Mouse (Mus musculus) hindbrain, embryonic 10.5 days (tissue): Measurements from ENCODE around the gene Tmem131. TPM values are rescaled to one million over a fixed set of nuclear protein-coding genes. Genes with fewer than 3 reads are reported as not detected.

Experiments used
- DNase-seq: peaks from one replicate; pipeline ENCODE4 v3.0.0-alpha.2; 2017; ENCODE audit warnings: low spot score
- H3K27ac ChIP-seq: fragments of 300-500 bp; sonication (generic); 2 replicates; pipeline ENCODE4 v1.5.1; 2016; ENCODE audit warnings: mild to moderate bottlenecking, moderate library complexity
- H3K27me3 ChIP-seq: fragments of 300-500 bp; sonication (generic); 2 replicates; pipeline ENCODE4 v1.6.1; 2016; ENCODE audit warnings: mild to moderate bottlenecking; ENCODE audit not compliant: poor library complexity, insufficient read depth, severe bottlenecking
- H3K36me3 ChIP-seq: fragments of 300-500 bp; sonication (generic); 2 replicates; pipeline ENCODE4 v1.6.1; 2016; ENCODE audit warnings: mild to moderate bottlenecking, moderate library complexity
- H3K4me1 ChIP-seq: fragments of 300-500 bp; sonication (generic); replicated peaks from 2 replicates; pipeline ENCODE4 v1.6.1; 2016; ENCODE audit warnings: mild to moderate bottlenecking
- H3K4me3 ChIP-seq: fragments of 300-500 bp; sonication (generic); 2 replicates; pipeline ENCODE4 v1.5.1; 2016; ENCODE audit warnings: mild to moderate bottlenecking, moderate library complexity
- H3K9me3 ChIP-seq: fragments of 300-500 bp; sonication (generic); 2 replicates; pipeline ENCODE4 v1.6.1; 2016; ENCODE audit warnings: mild to moderate bottlenecking, moderate library complexity
- WGBS: fragments of 180-500 bp; shearing (Covaris S2); methylation state at CpG from one replicate; pipeline ENCODE4 v1.1.7; 2016; 5-methylcytosine and 5-hydroxymethylcytosine counted together
- polyA plus RNA-seq: library from polyadenylated mRNA; unstranded; fragments of >200 nt; fragmentation: Nextera tagmentation; extraction: Ambion mirVana; gene quantifications from 2 replicates; pipeline ENCODE4 v1.2.1, GENCODE M21; 2016

The Tmem131 gene
- polyA plus RNA-seq, 1 experiment from 2014 or later: 12.7 TPM

GRCm38 (mm10) chr1:36854198-36854765, 89.2 kb downstream of the Tmem131 start:
- Histone ChIP-seq H3K27ac (no peak overlapping the region), H3K4me1 (0 out of 2 replicates have a peak, but pooled peaks cover 3% of the 10 kb centered on the region), H3K36me3 (peaks cover 11% of the 10 kb centered on the region), H3K27me3 (no peaks in the 10 kb centered on the region), H3K4me3 (no peak overlapping the region), H3K9me3 (no peaks in the 10 kb centered on the region)
- DNase-seq: no peak
- 78% methylated on average over 10 of the region's 10 CpGs for WGBS

GRCm38 (mm10) chr1:36852085-36852484, 91.4 kb downstream of the Tmem131 start:
- Histone ChIP-seq H3K27ac (no peak overlapping the region), H3K4me1 (0 out of 2 replicates have a peak, but pooled peaks cover 3% of the 10 kb centered on the region), H3K9me3 (no peaks in the 10 kb centered on the region), H3K36me3 (peaks cover 17% of the 10 kb centered on the region), H3K4me3 (no peak overlapping the region), H3K27me3 (no peaks in the 10 kb centered on the region)
- 84% methylated on average over 6 of the region's 6 CpGs for WGBS
- no peak for DNase-seq

GRCm38 (mm10) chr1:36851392-36851791, 92.1 kb downstream of the Tmem131 start:
- DNase-seq: no peak
- no peak overlapping the region for H3K27ac ChIP-seq
- WGBS: 89% methylated on average over 4 of the region's 4 CpGs
- no peaks in the 10 kb centered on the region for H3K9me3 ChIP-seq
- H3K36me3 ChIP-seq: peaks cover 23% of the 10 kb centered on the region
- H3K4me1 ChIP-seq: 0 out of 2 replicates have a peak, but pooled peaks cover 3% of the 10 kb centered on the region
- H3K4me3 ChIP-seq: no peak overlapping the region
- H3K27me3 ChIP-seq: no peaks in the 10 kb centered on the region

GRCm38 (mm10) chr1:36848036-36848435, 95.4 kb downstream of the Tmem131 start:
- no peak overlapping the region for H3K4me3 ChIP-seq
- no peak for DNase-seq
- WGBS: 79% methylated on average over 1 of the region's 1 CpGs
- no peak overlapping the region for H3K27ac ChIP-seq
- H3K27me3 ChIP-seq: no peaks in the 10 kb centered on the region
- H3K4me1 ChIP-seq: peaks cover 8% of the 10 kb centered on the region
- no peaks in the 10 kb centered on the region for H3K9me3 ChIP-seq
- H3K36me3 ChIP-seq: peaks cover 18% of the 10 kb centered on the region; the same call in 1 of the 2 replicates

- 91% methylated on average over 8 of the region's 8 CpGs for WGBS
Observed at GRCm38 (mm10) chr1:36847276-36847675, 96.2 kb downstream of the Tmem131 start.

GRCm38 (mm10) chr1:36845031-36845430, 98.4 kb downstream of the Tmem131 start:
- no peak overlapping the region for H3K4me3 ChIP-seq
- peaks cover 8% of the 10 kb centered on the region for H3K4me1 ChIP-seq

More at GRCm38 (mm10) chr1:36847276-36847675, 96.2 kb downstream of the Tmem131 start:
- Histone ChIP-seq H3K27me3 (no peaks in the 10 kb centered on the region), H3K36me3 (peaks cover 18% of the 10 kb centered on the region; the same call in 1 of the 2 replicates), H3K4me1 (peaks cover 8% of the 10 kb centered on the region), H3K9me3 (no peaks in the 10 kb centered on the region), H3K4me3 (no peak overlapping the region), H3K27ac (no peak overlapping the region)
- DNase-seq: no peak

GRCm38 (mm10) chr1:36841806-36842205, 101.7 kb downstream of the Tmem131 start:
- no peak for DNase-seq
- Histone ChIP-seq H3K9me3 (no peaks in the 10 kb centered on the region), H3K27me3 (no peaks in the 10 kb centered on the region), H3K27ac (no peak overlapping the region), H3K4me3 (no peak overlapping the region), H3K36me3 (peaks cover 45% of the 10 kb centered on the region), H3K4me1 (peaks cover 8% of the 10 kb centered on the region)
- WGBS: 80% methylated on average over 1 of the region's 1 CpGs

More at GRCm38 (mm10) chr1:36845031-36845430, 98.4 kb downstream of the Tmem131 start:
- no peak for DNase-seq
- Histone ChIP-seq H3K27ac (no peak overlapping the region), H3K9me3 (no peaks in the 10 kb centered on the region), H3K27me3 (no peaks in the 10 kb centered on the region), H3K36me3 (peaks cover 26% of the 10 kb centered on the region)
- 28% methylated on average over 5 of the region's 5 CpGs for WGBS

- WGBS: 92% methylated on average over 2 of the region's 2 CpGs
- Histone ChIP-seq H3K4me1 (peaks cover 8% of the 10 kb centered on the region), H3K27me3 (no peaks in the 10 kb centered on the region), H3K36me3 (peaks cover 46% of the 10 kb centered on the region), H3K27ac (no peak overlapping the region), H3K4me3 (no peak overlapping the region), H3K9me3 (no peaks in the 10 kb centered on the region)
- no peak for DNase-seq
Observed at GRCm38 (mm10) chr1:36840959-36841358, 102.5 kb downstream of the Tmem131 start.

GRCm38 (mm10) chr1:36839858-36840257, 103.6 kb downstream of the Tmem131 start:
- peaks cover 2% of the 10 kb centered on the region for H3K4me1 ChIP-seq
- no peak overlapping the region for H3K4me3 ChIP-seq
- H3K27me3 ChIP-seq: no peaks in the 10 kb centered on the region
- peaks cover 54% of the 10 kb centered on the region for H3K36me3 ChIP-seq
- H3K9me3 ChIP-seq: no peaks in the 10 kb centered on the region
- 91% methylated on average over 3 of the region's 3 CpGs for whole genome bisulfite sequencing
- H3K27ac ChIP-seq: no peak overlapping the region
- no peak for DNase-seq

- Histone ChIP-seq H3K27ac (no peak overlapping the region), H3K9me3 (no peaks in the 10 kb centered on the region), H3K36me3 (peaks cover 80% of the 10 kb centered on the region), H3K4me1 (no peaks in the 10 kb centered on the region), H3K27me3 (no peaks in the 10 kb centered on the region), H3K4me3 (no peak overlapping the region)
- 91% methylated on average over 12 of the region's 12 CpGs for WGBS
- DNase-seq: no peak
Observed at GRCm38 (mm10) chr1:36836274-36836954, 107.1 kb downstream of the Tmem131 start.

- no peak for DNase-seq
- no peak overlapping the region for H3K27ac ChIP-seq
- H3K4me1 ChIP-seq: no peaks in the 10 kb centered on the region
- H3K9me3 ChIP-seq: no peaks in the 10 kb centered on the region
- WGBS: 92% methylated on average over 3 of the region's 3 CpGs
- peaks cover 86% of the 10 kb centered on the region for H3K36me3 ChIP-seq
- no peak overlapping the region for H3K4me3 ChIP-seq
- no peaks in the 10 kb centered on the region for H3K27me3 ChIP-seq
Observed at GRCm38 (mm10) chr1:36835593-36835992, 107.9 kb downstream of the Tmem131 start.

GRCm38 (mm10) chr1:36834090-36834489, 109.4 kb downstream of the Tmem131 start:
- H3K27me3 ChIP-seq: no peaks in the 10 kb centered on the region
- H3K27ac ChIP-seq: no peak overlapping the region
- H3K4me1 ChIP-seq: no peaks in the 10 kb centered on the region
- 90% methylated on average over 7 of the region's 7 CpGs for WGBS
- H3K9me3 ChIP-seq: no peaks in the 10 kb centered on the region
- no peak for DNase-seq
- H3K4me3 ChIP-seq: no peak overlapping the region
- H3K36me3 ChIP-seq: peaks cover 76% of the 10 kb centered on the region
